Mouse (Mus musculus): ENCODE data around the gene Galnt18. TPM values are rescaled to one million over a fixed set of nuclear protein-coding genes. Genes with fewer than 3 reads are reported as not detected.
A peak's percentile ranks its signal among the peaks of the same experiment; 100 is the strongest.

The Galnt18 gene
- polyA plus RNA-seq, 1 experiment from 2014 or later, result 4.5 TPM

DNA sequence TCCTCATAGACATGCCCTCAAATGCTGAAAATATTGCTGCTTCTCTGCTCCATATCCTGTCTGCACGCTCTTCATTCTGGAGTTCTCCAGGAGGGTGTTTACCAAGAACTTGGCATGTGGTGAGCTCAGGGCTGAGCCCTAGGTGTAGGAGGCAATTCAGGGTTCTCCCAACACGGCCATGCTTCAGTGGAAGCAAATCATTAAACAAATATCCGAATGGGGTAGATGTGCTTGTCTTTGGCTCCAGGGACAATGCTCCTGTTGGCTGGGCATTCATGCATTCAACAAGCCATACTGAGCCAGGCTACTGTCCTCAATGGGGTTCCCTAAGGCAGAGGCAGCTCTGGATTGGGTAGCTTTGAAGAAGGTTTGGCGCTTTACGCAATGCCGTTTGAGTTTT, 212.9 kb downstream of the Galnt18 start:
- ATAC-seq (replicated peaks; ENCODE audit: low FRiP score) (no peak), DNase-seq (ENCODE audit: low spot score) (no peak)
- Histone ChIP-seq H3K4me2 (ENCODE audit: low read depth, low read length, severe bottlenecking) (no peak overlapping the region), H3K27ac (ENCODE audit: low read depth, low read length) (no peak overlapping the region), H3K4me1 (replicated peaks; ENCODE audit: control insufficient read depth, insufficient read depth, low read length) (no peaks in the 10 kb centered on the region), H3K4me3 (ENCODE audit: low read depth, low read length) (no peak overlapping the region), H3K9ac (ENCODE audit: low read length) (no peak overlapping the region), H3K36me3 (ENCODE audit: control insufficient read depth, insufficient read depth, low read length) (no peaks in the 10 kb centered on the region), H3K27me3 (ENCODE audit: control insufficient read depth, insufficient read depth, low read length) (no peaks in the 10 kb centered on the region), H3K9me3 (ENCODE audit: control insufficient read depth, low read length) (no peaks in the 10 kb centered on the region)
- WGBS, result 88% methylated on average over 6 of the region's 6 CpGs

DNA sequence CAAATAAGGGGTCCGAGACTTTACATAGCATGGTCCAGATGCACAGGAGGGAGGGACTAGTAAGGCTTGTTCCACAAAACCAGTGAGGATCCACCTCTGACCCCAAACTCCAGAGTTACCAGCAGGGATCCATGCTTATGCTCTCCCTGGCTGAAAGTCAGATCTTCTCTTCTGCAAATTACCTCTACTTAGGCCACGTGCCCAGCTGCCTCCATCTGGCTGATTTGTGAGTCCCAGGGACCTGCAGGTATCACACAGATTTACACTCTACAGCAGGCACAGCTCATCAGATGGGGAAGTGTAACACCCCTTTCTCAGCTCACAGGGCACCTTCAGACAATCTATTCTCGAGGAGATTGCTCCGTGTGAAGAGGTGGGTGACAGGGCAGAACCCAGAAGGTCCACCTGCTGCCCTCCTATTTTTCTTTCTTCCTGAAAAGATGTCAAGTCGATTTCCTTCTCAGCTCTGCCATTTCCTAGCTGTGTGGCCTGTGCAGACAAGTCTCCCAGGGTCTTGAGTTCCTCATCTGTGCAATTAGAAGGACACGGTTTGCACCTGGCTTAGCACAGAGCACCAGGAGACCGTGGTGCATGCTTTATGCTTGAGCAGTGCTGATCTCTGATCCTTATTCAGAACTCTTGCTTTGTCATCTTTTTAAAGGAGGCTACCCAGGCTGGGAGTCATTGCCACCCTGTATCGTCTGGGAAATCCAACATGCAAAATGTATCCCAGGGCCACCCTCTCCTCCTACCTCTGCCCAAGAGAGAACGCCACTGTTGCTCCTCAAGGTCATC, 216.3 kb downstream of the Galnt18 start:
- Histone ChIP-seq H3K9ac (ENCODE audit: low read length) (no peak overlapping the region), H3K27me3 (ENCODE audit: control insufficient read depth, insufficient read depth, low read length) (no peaks in the 10 kb centered on the region), H3K4me1 (replicated peaks; ENCODE audit: control insufficient read depth, insufficient read depth, low read length) (no peaks in the 10 kb centered on the region), H3K4me2 (ENCODE audit: low read depth, low read length, severe bottlenecking) (no peak overlapping the region), H3K4me3 (ENCODE audit: low read depth, low read length) (no peak overlapping the region), H3K9me3 (ENCODE audit: control insufficient read depth, low read length) (peaks cover 6% of the 10 kb centered on the region; the same call in 1 of the 2 replicates), H3K36me3 (ENCODE audit: control insufficient read depth, insufficient read depth, low read length) (no peaks in the 10 kb centered on the region), H3K27ac (ENCODE audit: low read depth, low read length) (no peak overlapping the region)
- DNase-seq (ENCODE audit: low spot score) (no peak), ATAC-seq (replicated peaks; ENCODE audit: low FRiP score) (no peak)
- 82% methylated on average over 9 of the region's 9 CpGs for whole genome bisulfite sequencing

GRCm38 (mm10) chr7:111560097-111560496, 219.7 kb downstream of the Galnt18 start:
- 74% methylated on average over 3 of the region's 3 CpGs for WGBS
- Histone ChIP-seq H3K4me1 (replicated peaks; ENCODE audit: control insufficient read depth, insufficient read depth, low read length) (no peaks in the 10 kb centered on the region), H3K9ac (ENCODE audit: low read length) (no peak overlapping the region), H3K9me3 (ENCODE audit: control insufficient read depth, low read length) (peaks cover 6% of the 10 kb centered on the region; the same call in 1 of the 2 replicates), H3K36me3 (ENCODE audit: control insufficient read depth, insufficient read depth, low read length) (no peaks in the 10 kb centered on the region), H3K4me2 (ENCODE audit: low read depth, low read length, severe bottlenecking) (no peak overlapping the region), H3K4me3 (ENCODE audit: low read depth, low read length) (no peak overlapping the region), H3K27ac (ENCODE audit: low read depth, low read length) (no peak overlapping the region), H3K27me3 (ENCODE audit: control insufficient read depth, insufficient read depth, low read length) (no peaks in the 10 kb centered on the region)
- ATAC-seq (replicated peaks; ENCODE audit: low FRiP score) (no peak), DNase-seq (ENCODE audit: low spot score) (no peak)

GRCm38 (mm10) chr7:111559011-111559410, 220.8 kb downstream of the Galnt18 start:
- DNase-seq (ENCODE audit: low spot score) (no peak), ATAC-seq (replicated peaks; ENCODE audit: low FRiP score) (no peak)
- Histone ChIP-seq H3K4me2 (ENCODE audit: low read depth, low read length, severe bottlenecking) (no peak overlapping the region), H3K4me3 (ENCODE audit: low read depth, low read length) (no peak overlapping the region), H3K9ac (ENCODE audit: low read length) (no peak overlapping the region), H3K4me1 (replicated peaks; ENCODE audit: control insufficient read depth, insufficient read depth, low read length) (no peaks in the 10 kb centered on the region), H3K27ac (ENCODE audit: low read depth, low read length) (no peak overlapping the region), H3K36me3 (ENCODE audit: control insufficient read depth, insufficient read depth, low read length) (no peaks in the 10 kb centered on the region), H3K27me3 (ENCODE audit: control insufficient read depth, insufficient read depth, low read length) (no peaks in the 10 kb centered on the region), H3K9me3 (ENCODE audit: control insufficient read depth, low read length) (peaks cover 6% of the 10 kb centered on the region; the same call in 1 of the 2 replicates)
- WGBS, result 63% methylated on average over 3 of the region's 3 CpGs

- H3K27me3 ChIP-seq (ENCODE audit: control insufficient read depth, insufficient read depth, low read length), result no peaks in the 10 kb centered on the region
- no peak overlapping the region for H3K9ac ChIP-seq (ENCODE audit: low read length)
- no peak overlapping the region for H3K4me3 ChIP-seq (ENCODE audit: low read depth, low read length)
- H3K9me3 ChIP-seq (ENCODE audit: control insufficient read depth, low read length), result no peaks in the 10 kb centered on the region
- WGBS, result 100% methylated on average over 1 of the region's 1 CpGs
- ATAC-seq (replicated peaks; ENCODE audit: low FRiP score), result no peak
- H3K27ac ChIP-seq (ENCODE audit: low read depth, low read length), result no peak overlapping the region
- H3K4me2 ChIP-seq (ENCODE audit: low read depth, low read length, severe bottlenecking), result no peak overlapping the region
- H3K4me1 ChIP-seq (replicated peaks; ENCODE audit: control insufficient read depth, insufficient read depth, low read length), result no peaks in the 10 kb centered on the region
- DNase-seq (ENCODE audit: low spot score), result no peak
- H3K36me3 ChIP-seq (ENCODE audit: control insufficient read depth, insufficient read depth, low read length), result no peaks in the 10 kb centered on the region
Measured at GRCm38 (mm10) chr7:111550987-111551386, 228.8 kb downstream of the Galnt18 start.

- Histone ChIP-seq H3K4me3 (ENCODE audit: low read depth, low read length) (no peak overlapping the region), H3K27me3 (ENCODE audit: control insufficient read depth, insufficient read depth, low read length) (no peaks in the 10 kb centered on the region), H3K27ac (ENCODE audit: low read depth, low read length) (no peak overlapping the region), H3K9me3 (ENCODE audit: control insufficient read depth, low read length) (no peaks in the 10 kb centered on the region), H3K4me2 (ENCODE audit: low read depth, low read length, severe bottlenecking) (no peak overlapping the region), H3K4me1 (replicated peaks; ENCODE audit: control insufficient read depth, insufficient read depth, low read length) (no peaks in the 10 kb centered on the region), H3K36me3 (ENCODE audit: control insufficient read depth, insufficient read depth, low read length) (no peaks in the 10 kb centered on the region), H3K9ac (ENCODE audit: low read length) (no peak overlapping the region)
- WGBS, result 35% methylated on average over 10 of the region's 10 CpGs
- peak; percentile 36; the same call in 1 of the 2 replicates for ATAC-seq (replicated peaks; ENCODE audit: low FRiP score)
- DNase-seq (ENCODE audit: low spot score), result peak; percentile 55
Measured at GRCm38 (mm10) chr7:111547069-111547468, 232.7 kb downstream of the Galnt18 start.

DNA sequence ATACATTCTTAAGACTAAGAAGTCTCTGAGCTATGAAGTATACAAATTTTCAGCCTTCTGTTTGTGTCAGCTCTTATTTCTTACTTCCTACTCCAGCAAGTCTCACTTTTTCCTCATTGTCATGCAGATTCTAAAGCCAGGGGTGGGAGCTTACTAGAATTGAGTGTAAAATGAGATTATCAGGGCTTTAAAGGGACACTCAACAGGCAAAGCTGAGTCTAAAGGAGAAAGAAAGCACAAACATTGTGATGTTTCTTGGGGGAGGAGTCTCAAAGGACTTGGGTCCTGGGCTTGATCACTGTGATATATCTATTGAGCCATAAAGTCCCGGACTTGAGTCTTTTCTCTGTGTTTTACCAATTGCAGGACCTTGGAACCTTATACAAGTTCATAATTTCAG, 234.2 kb downstream of the Galnt18 start:
- H3K9ac ChIP-seq (ENCODE audit: low read length), result no peak overlapping the region
- H3K4me2 ChIP-seq (ENCODE audit: low read depth, low read length, severe bottlenecking), result no peak overlapping the region
- H3K36me3 ChIP-seq (ENCODE audit: control insufficient read depth, insufficient read depth, low read length), result no peaks in the 10 kb centered on the region
- DNase-seq (ENCODE audit: low spot score) (no peak), ATAC-seq (replicated peaks; ENCODE audit: low FRiP score) (no peak)
- no peaks in the 10 kb centered on the region for H3K4me1 ChIP-seq (replicated peaks; ENCODE audit: control insufficient read depth, insufficient read depth, low read length)
- H3K27ac ChIP-seq (ENCODE audit: low read depth, low read length), result no peak overlapping the region
- no peak overlapping the region for H3K4me3 ChIP-seq (ENCODE audit: low read depth, low read length)
- no peaks in the 10 kb centered on the region for H3K9me3 ChIP-seq (ENCODE audit: control insufficient read depth, low read length)
- no peaks in the 10 kb centered on the region for H3K27me3 ChIP-seq (ENCODE audit: control insufficient read depth, insufficient read depth, low read length)
- WGBS, result 47% methylated on average over 1 of the region's 1 CpGs

DNA sequence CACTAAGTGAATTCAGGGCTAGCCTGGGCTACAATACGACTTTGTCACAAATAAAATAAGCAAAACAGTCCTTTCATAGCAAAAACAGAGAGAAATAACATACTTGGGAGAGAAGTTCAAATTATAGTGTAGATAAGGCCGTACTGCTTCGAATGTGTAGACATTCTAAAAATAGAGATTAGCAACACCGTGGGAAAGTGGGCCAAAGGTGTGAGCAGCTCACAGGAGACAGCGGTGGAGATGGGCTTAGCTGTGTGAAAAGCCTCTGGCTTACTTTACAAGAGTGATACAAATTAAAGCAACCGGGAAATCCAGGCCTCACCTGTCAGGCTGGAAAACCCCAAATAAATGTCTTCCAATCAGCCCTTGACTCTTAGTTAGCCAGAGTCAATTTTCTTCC, 241.8 kb downstream of the Galnt18 start:
- Histone ChIP-seq H3K9ac (ENCODE audit: low read length) (no peak overlapping the region), H3K27me3 (ENCODE audit: control insufficient read depth, insufficient read depth, low read length) (no peaks in the 10 kb centered on the region), H3K4me2 (ENCODE audit: low read depth, low read length, severe bottlenecking) (no peak overlapping the region), H3K4me1 (replicated peaks; ENCODE audit: control insufficient read depth, insufficient read depth, low read length) (no peaks in the 10 kb centered on the region), H3K27ac (ENCODE audit: low read depth, low read length) (no peak overlapping the region), H3K9me3 (ENCODE audit: control insufficient read depth, low read length) (no peaks in the 10 kb centered on the region), H3K4me3 (ENCODE audit: low read depth, low read length) (no peak overlapping the region), H3K36me3 (ENCODE audit: control insufficient read depth, insufficient read depth, low read length) (no peaks in the 10 kb centered on the region)
- DNase-seq (ENCODE audit: low spot score) (no peak), ATAC-seq (replicated peaks; ENCODE audit: low FRiP score) (no peak)
- 89% methylated on average over 6 of the region's 6 CpGs for WGBS

GRCm38 (mm10) chr7:111534826-111535405, 244.9 kb downstream of the Galnt18 start:
- Histone ChIP-seq H3K4me2 (ENCODE audit: low read depth, low read length, severe bottlenecking) (no peak overlapping the region), H3K4me3 (ENCODE audit: low read depth, low read length) (no peak overlapping the region), H3K27ac (ENCODE audit: low read depth, low read length) (no peak overlapping the region), H3K36me3 (ENCODE audit: control insufficient read depth, insufficient read depth, low read length) (no peaks in the 10 kb centered on the region), H3K27me3 (ENCODE audit: control insufficient read depth, insufficient read depth, low read length) (no peaks in the 10 kb centered on the region), H3K9me3 (ENCODE audit: control insufficient read depth, low read length) (no peaks in the 10 kb centered on the region), H3K4me1 (replicated peaks; ENCODE audit: control insufficient read depth, insufficient read depth, low read length) (no peaks in the 10 kb centered on the region), H3K9ac (ENCODE audit: low read length) (no peak overlapping the region)
- no peak for ATAC-seq (replicated peaks; ENCODE audit: low FRiP score)
- no peak for DNase-seq (ENCODE audit: low spot score)
- 30% methylated on average over 8 of the region's 8 CpGs for WGBS

All from forebrain, embryonic 11.5 days (tissue).